Mouse (Mus musculus) kidney, adult 2 months (tissue): ENCODE results near the gene Zfp598.

Source experiments
- CTCF ChIP-seq: fragments of 200-500 bp; conservative IDR thresholded peaks from 2 replicates; pipeline ENCODE4 v1.5.1; 2011; ENCODE audit warnings: low read depth, mild to moderate bottlenecking, control low read depth, low read length, moderate library complexity, mixed read lengths; ENCODE audit not compliant: insufficient read depth, insufficient read length
- POLR2A ChIP-seq: fragments of 200-500 bp; IDR thresholded peaks from one replicate; pipeline ENCODE4 v1.6.1; 2011; ENCODE audit warnings: low read depth, low read length, control low read depth

DNA sequence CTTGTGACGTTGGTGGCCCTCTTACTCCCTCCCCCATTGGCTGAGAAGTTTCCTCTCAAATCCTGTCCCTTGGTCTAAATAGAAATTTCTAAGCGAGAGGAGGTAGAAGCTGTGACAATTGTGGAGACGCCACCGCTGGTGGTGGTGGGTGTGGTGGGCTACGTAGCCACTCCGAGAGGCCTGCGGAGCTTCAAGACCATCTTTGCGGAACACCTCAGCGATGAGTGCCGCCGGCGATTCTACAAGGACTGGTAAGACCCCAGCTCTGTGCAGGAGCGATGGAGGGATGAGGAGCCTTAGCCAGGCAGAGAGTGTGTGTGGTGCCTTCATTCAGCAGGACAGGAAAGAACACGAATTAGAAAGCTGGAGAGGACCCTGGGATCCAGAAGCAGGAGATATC, 61.3 kb downstream of the Zfp598 start:
- TF ChIP-seq CTCF, result no peak
- TF ChIP-seq POLR2A, result no peak
